Mouse (Mus musculus) midbrain, embryonic 12.5 days (tissue): ENCODE measurements around the gene Kcnb1. TPM values are rescaled to one million over a fixed set of nuclear protein-coding genes. Genes with fewer than 3 reads are reported as not detected.

ENCODE experiments used
- ATAC-seq: fragments of 200-750 bp; cut with Nextera tagmentation; 2 replicates; pipeline ENCODE4 v1.8.0; 2017; ENCODE audit warnings: low read depth, moderate TSS enrichment, moderate library complexity; ENCODE audit not compliant: low FRiP score
- H3K27ac ChIP-seq: fragments of 300-500 bp; sonication (generic); replicated peaks from 2 replicates; pipeline ENCODE4 v1.5.1; 2016; ENCODE audit warnings: mild to moderate bottlenecking
- H3K27me3 ChIP-seq: fragments of 300-500 bp; sonication (generic); 2 replicates; pipeline ENCODE4 v1.6.1; 2016; ENCODE audit warnings: mild to moderate bottlenecking
- H3K36me3 ChIP-seq: fragments of 300-500 bp; sonication (generic); 2 replicates; pipeline ENCODE4 v1.6.1; 2016
- H3K4me1 ChIP-seq: fragments of 300-500 bp; sonication (generic); 2 replicates; pipeline ENCODE4 v1.6.1; 2016
- H3K4me2 ChIP-seq: fragments of 300-500 bp; sonication (generic); replicated peaks from 2 replicates; pipeline ENCODE4 v1.6.1; 2016; ENCODE audit warnings: mild to moderate bottlenecking, moderate library complexity
- H3K4me3 ChIP-seq: fragments of 300-500 bp; sonication (generic); 2 replicates; pipeline ENCODE4 v1.5.1; 2016; ENCODE audit warnings: mild to moderate bottlenecking
- H3K9ac ChIP-seq: fragments of 300-500 bp; sonication (generic); replicated peaks from 2 replicates; pipeline ENCODE4 v1.6.1; 2016; ENCODE audit warnings: mild to moderate bottlenecking, moderate library complexity
- H3K9me3 ChIP-seq: fragments of 300-500 bp; sonication (generic); 2 replicates; pipeline ENCODE4 v1.6.1; 2016; ENCODE audit warnings: mild to moderate bottlenecking
- WGBS: fragments of 180-500 bp; shearing (Covaris S2); methylation state at CpG from one replicate; pipeline ENCODE4 v1.1.7; 2016; 5-methylcytosine and 5-hydroxymethylcytosine counted together
- polyA plus RNA-seq: library from polyadenylated mRNA; unstranded; fragments of >200 nt; fragmentation: Nextera tagmentation; extraction: Ambion mirVana; gene quantifications from 2 replicates; pipeline ENCODE4 v1.2.1, GENCODE M21; 2016

The Kcnb1 gene
- polyA plus RNA-seq, 1 experiment from 2014 or later = 1.4 TPM

- Histone ChIP-seq H3K36me3 (no peaks in the 10 kb centered on the region), H3K9me3 (no peaks in the 10 kb centered on the region), H3K9ac (no peak overlapping the region), H3K27ac (no peak overlapping the region), H3K4me2 (no peak overlapping the region), H3K4me3 (no peak overlapping the region), H3K27me3 (no peaks in the 10 kb centered on the region), H3K4me1 (peaks cover 8% of the 10 kb centered on the region)
- WGBS = 79% methylated on average over 12 of the region's 12 CpGs
- no peak for ATAC-seq
Observed at GRCm38 (mm10) chr2:167120186-167120830, 69.6 kb downstream of the Kcnb1 start.

GRCm38 (mm10) chr2:167118046-167118445 is 71.9 kb downstream of the Kcnb1 start:
- Histone ChIP-seq H3K4me2 (no peak overlapping the region), H3K36me3 (no peaks in the 10 kb centered on the region), H3K4me1 (no peaks in the 10 kb centered on the region; the same call in 1 of the 2 replicates), H3K9me3 (no peaks in the 10 kb centered on the region), H3K4me3 (no peak overlapping the region), H3K27me3 (no peaks in the 10 kb centered on the region), H3K27ac (no peak overlapping the region), H3K9ac (no peak overlapping the region)
- WGBS = 87% methylated on average over 10 of the region's 10 CpGs
- ATAC-seq = no peak

- Histone ChIP-seq H3K4me2 (no peak overlapping the region), H3K4me1 (peaks cover 10% of the 10 kb centered on the region), H3K36me3 (no peaks in the 10 kb centered on the region), H3K9me3 (no peaks in the 10 kb centered on the region), H3K9ac (no peak overlapping the region), H3K27me3 (no peaks in the 10 kb centered on the region), H3K27ac (no peak overlapping the region), H3K4me3 (no peak overlapping the region)
- no peak for ATAC-seq
- WGBS = 43% methylated on average over 6 of the region's 6 CpGs
Observed at GRCm38 (mm10) chr2:167112737-167113136, 77.2 kb downstream of the Kcnb1 start.

- Histone ChIP-seq H3K4me3 (no peak overlapping the region), H3K9ac (no peak overlapping the region), H3K36me3 (no peaks in the 10 kb centered on the region)
Observed at GRCm38 (mm10) chr2:167112259-167112658, 77.7 kb downstream of the Kcnb1 start.

GRCm38 (mm10) chr2:167109506-167109905 is 80.4 kb downstream of the Kcnb1 start:
- Histone ChIP-seq H3K9ac (no peak overlapping the region), H3K4me1 (peaks cover 10% of the 10 kb centered on the region), H3K9me3 (no peaks in the 10 kb centered on the region; the same call in 1 of the 2 replicates), H3K4me2 (no peak overlapping the region), H3K27ac (no peak overlapping the region), H3K4me3 (no peak overlapping the region), H3K27me3 (no peaks in the 10 kb centered on the region), H3K36me3 (peaks cover 7% of the 10 kb centered on the region; the same call in 1 of the 2 replicates)
- 89% methylated on average over 8 of the region's 8 CpGs for WGBS
- no peak for ATAC-seq

More at GRCm38 (mm10) chr2:167112259-167112658, 77.7 kb downstream of the Kcnb1 start:
- 19% methylated on average over 7 of the region's 7 CpGs for WGBS
- Histone ChIP-seq H3K4me2 (no peak overlapping the region), H3K27ac (no peak overlapping the region), H3K9me3 (no peaks in the 10 kb centered on the region; the same call in 1 of the 2 replicates), H3K4me1 (peaks cover 10% of the 10 kb centered on the region), H3K27me3 (no peaks in the 10 kb centered on the region)
- peak; percentile 41; the same call in 1 of the 2 replicates for ATAC-seq

GRCm38 (mm10) chr2:167103546-167103945 is 86.4 kb downstream of the Kcnb1 start:
- Histone ChIP-seq H3K27me3 (no peaks in the 10 kb centered on the region), H3K4me3 (no peak overlapping the region), H3K36me3 (peaks cover 7% of the 10 kb centered on the region; the same call in 1 of the 2 replicates), H3K27ac (no peak overlapping the region), H3K4me2 (no peak overlapping the region), H3K4me1 (no peaks in the 10 kb centered on the region; the same call in 1 of the 2 replicates), H3K9ac (no peak overlapping the region), H3K9me3 (no peaks in the 10 kb centered on the region; the same call in 1 of the 2 replicates)
- WGBS = 83% methylated on average over 7 of the region's 7 CpGs
- no peak for ATAC-seq

- WGBS = 91% methylated on average over 17 of the region's 17 CpGs
- Histone ChIP-seq H3K27me3 (no peaks in the 10 kb centered on the region), H3K9ac (no peak overlapping the region), H3K36me3 (peaks cover 7% of the 10 kb centered on the region; the same call in 1 of the 2 replicates), H3K4me3 (no peak overlapping the region), H3K9me3 (no peaks in the 10 kb centered on the region), H3K4me1 (no peaks in the 10 kb centered on the region; the same call in 1 of the 2 replicates), H3K27ac (no peak overlapping the region), H3K4me2 (no peak overlapping the region)
- ATAC-seq = no peak
Observed at GRCm38 (mm10) chr2:167101743-167102441, 88.1 kb downstream of the Kcnb1 start.

GRCm38 (mm10) chr2:167094688-167095087 is 95.3 kb downstream of the Kcnb1 start:
- Histone ChIP-seq H3K27me3 (peaks cover 5% of the 10 kb centered on the region; the same call in 1 of the 2 replicates), H3K9me3 (no peaks in the 10 kb centered on the region), H3K36me3 (no peaks in the 10 kb centered on the region), H3K4me1 (no peaks in the 10 kb centered on the region), H3K9ac (no peak overlapping the region), H3K4me2 (no peak overlapping the region), H3K27ac (no peak overlapping the region), H3K4me3 (no peak overlapping the region)
- no peak for ATAC-seq
- WGBS = 81% methylated on average over 4 of the region's 4 CpGs

- Histone ChIP-seq H3K27ac (no peak overlapping the region), H3K4me3 (no peak overlapping the region), H3K36me3 (no peaks in the 10 kb centered on the region), H3K9me3 (no peaks in the 10 kb centered on the region), H3K4me2 (no peak overlapping the region), H3K4me1 (no peaks in the 10 kb centered on the region), H3K9ac (no peak overlapping the region), H3K27me3 (peaks cover 5% of the 10 kb centered on the region; the same call in 1 of the 2 replicates)
- 93% methylated on average over 13 of the region's 13 CpGs for WGBS
- no peak for ATAC-seq
Observed at GRCm38 (mm10) chr2:167093171-167093900, 96.6 kb downstream of the Kcnb1 start.

GRCm38 (mm10) chr2:167090271-167090670 is 99.7 kb downstream of the Kcnb1 start:
- H3K27me3 ChIP-seq = peaks cover 5% of the 10 kb centered on the region; the same call in 1 of the 2 replicates
- 0 out of 2 replicates have a peak, but pooled peaks cover 3% of the 10 kb centered on the region for H3K4me1 ChIP-seq
- no peak overlapping the region for H3K9ac ChIP-seq
- WGBS = 90% methylated on average over 1 of the region's 1 CpGs
- ATAC-seq = no peak
- H3K4me2 ChIP-seq = no peak overlapping the region
- H3K4me3 ChIP-seq = no peak overlapping the region
- no peaks in the 10 kb centered on the region for H3K36me3 ChIP-seq
- no peaks in the 10 kb centered on the region for H3K9me3 ChIP-seq
- H3K27ac ChIP-seq = no peak overlapping the region

- no peak overlapping the region for H3K4me2 ChIP-seq
- no peaks in the 10 kb centered on the region for H3K36me3 ChIP-seq
- 92% methylated on average over 5 of the region's 5 CpGs for WGBS
- peaks cover 5% of the 10 kb centered on the region; the same call in 1 of the 2 replicates for H3K27me3 ChIP-seq
- H3K9me3 ChIP-seq = no peaks in the 10 kb centered on the region
- peaks cover 5% of the 10 kb centered on the region for H3K4me1 ChIP-seq
- H3K4me3 ChIP-seq = no peak overlapping the region
- H3K9ac ChIP-seq = no peak overlapping the region
- H3K27ac ChIP-seq = no peak overlapping the region
- no peak for ATAC-seq
Observed at GRCm38 (mm10) chr2:167086836-167087235, 103.1 kb downstream of the Kcnb1 start.

- Histone ChIP-seq H3K27me3 (peaks cover 5% of the 10 kb centered on the region; the same call in 1 of the 2 replicates), H3K36me3 (no peaks in the 10 kb centered on the region), H3K9me3 (no peaks in the 10 kb centered on the region), H3K4me1 (peaks cover 12% of the 10 kb centered on the region), H3K4me3 (no peak overlapping the region), H3K9ac (no peak overlapping the region), H3K27ac (no peak overlapping the region), H3K4me2 (no peak overlapping the region)
- 79% methylated on average over 11 of the region's 11 CpGs for WGBS
- ATAC-seq = no peak
Observed at GRCm38 (mm10) chr2:167086092-167086491, 103.9 kb downstream of the Kcnb1 start.
